Mouse (Mus musculus) intestine, embryonic 14.5 days (tissue): ENCODE data around the gene Hoxa5. TPM values are rescaled to one million over a fixed set of nuclear protein-coding genes. Genes with fewer than 3 reads are reported as not detected.
A peak's percentile ranks its signal among the peaks of the same experiment; 100 is the strongest.

Experiments
- ATAC-seq: fragments of 200-750 bp; cut with Nextera tagmentation; replicated peaks from 2 replicates; pipeline ENCODE4 v1.8.0; 2017; ENCODE audit warnings: low read depth, moderate number of reproducible peaks, moderate TSS enrichment, moderate library complexity; ENCODE audit not compliant: low FRiP score, low TSS enrichment
- DNase-seq: peaks from one replicate; pipeline ENCODE4 v3.0.0-alpha.2; 2018; ENCODE audit warnings: low spot score
- H3K27ac ChIP-seq: fragments of 300-500 bp; sonication (generic); 2 replicates; pipeline ENCODE4 v1.5.1; 2014; ENCODE audit warnings: low read depth, mild to moderate bottlenecking, control low read depth
- H3K27me3 ChIP-seq: fragments of 300-500 bp; sonication (generic); replicated peaks from 2 replicates; pipeline ENCODE4 v1.6.1; 2014; ENCODE audit warnings: low read length, control low read depth; ENCODE audit not compliant: control insufficient read depth, insufficient read depth
- H3K36me3 ChIP-seq: fragments of 300-500 bp; sonication (generic); 2 replicates; pipeline ENCODE4 v1.6.1; 2014; ENCODE audit warnings: low read length, control low read depth; ENCODE audit not compliant: control insufficient read depth, insufficient read depth
- H3K4me1 ChIP-seq: fragments of 300-500 bp; sonication (generic); replicated peaks from 2 replicates; pipeline ENCODE4 v1.6.1; 2014; ENCODE audit warnings: low read length, control low read depth, mixed read lengths; ENCODE audit not compliant: control insufficient read depth, insufficient read depth
- H3K4me2 ChIP-seq: fragments of 300-500 bp; sonication (generic); 2 replicates; pipeline ENCODE4 v1.6.1; 2014; ENCODE audit warnings: low read length
- H3K4me3 ChIP-seq: fragments of 300-500 bp; sonication (generic); 2 replicates; pipeline ENCODE4 v1.5.1; 2014; ENCODE audit warnings: low read depth, low read length, control low read depth, mixed read lengths
- H3K9ac ChIP-seq: fragments of 300-500 bp; sonication (generic); 2 replicates; pipeline ENCODE4 v1.6.1; 2014; ENCODE audit warnings: mild to moderate bottlenecking, low read length
- H3K9me3 ChIP-seq: fragments of 300-500 bp; sonication (generic); 2 replicates; pipeline ENCODE4 v1.6.1; 2016; ENCODE audit warnings: low read length, control low read depth; ENCODE audit not compliant: control insufficient read depth
- WGBS: fragments of 180-500 bp; shearing (Covaris S2); extraction: QIAGEN DNeasy Blood & Tissue Kit; methylation state at CpG from one replicate; pipeline ENCODE4 v1.1.7; 2014; 5-methylcytosine and 5-hydroxymethylcytosine counted together
- polyA plus RNA-seq: library from polyadenylated mRNA; unstranded; fragments of >200 nt; fragmentation: Nextera tagmentation; extraction: Ambion mirVana; gene quantifications from 2 replicates; pipeline ENCODE4 v1.2.1, GENCODE M21; 2014

The Hoxa5 gene
- polyA plus RNA-seq, 1 experiment from 2014 or later, result 34.1 TPM

GRCm38 (mm10) chr6:52190906-52191810 lies 13.2 kb downstream of the Hoxa5 start, which contains the start of gene Hoxa4:
Hoxa4 (minus strand) TSS chr6:52191753.
- under 1% methylated on average over 69 of the region's 102 CpGs for WGBS
- peak within 1 kb of the TSS; percentile 78 for H3K4me2 ChIP-seq
- no peaks in the 10 kb centered on the region for H3K27me3 ChIP-seq
- H3K4me1 ChIP-seq, result peaks cover 66% of the 10 kb centered on the region
- H3K4me3 ChIP-seq, result peak within 1 kb of the TSS; percentile 58
- peak within 1 kb of the TSS; percentile 91 for H3K9ac ChIP-seq
- peaks cover 3% of the 10 kb centered on the region; the same call in 1 of the 2 replicates for H3K36me3 ChIP-seq
- peak; percentile 29; the same call in 1 of the 2 replicates for ATAC-seq
- peak within 1 kb of the TSS; percentile 95 for H3K27ac ChIP-seq
- no peaks in the 10 kb centered on the region for H3K9me3 ChIP-seq
- no peak for DNase-seq

GRCm38 (mm10) chr6:52190410-52190809 lies 14.0 kb downstream of the Hoxa5 start:
- ATAC-seq (no peak), DNase-seq (peak; percentile 77)
- 6% methylated on average over 23 of the region's 23 CpGs for WGBS
- Histone ChIP-seq H3K4me2 (peak overlapping the region; percentile 78), H3K4me1 (peaks cover 67% of the 10 kb centered on the region), H3K9me3 (no peaks in the 10 kb centered on the region), H3K27me3 (no peaks in the 10 kb centered on the region), H3K9ac (peak overlapping the region; percentile 91), H3K36me3 (peaks cover 3% of the 10 kb centered on the region; the same call in 1 of the 2 replicates), H3K4me3 (peak overlapping the region; percentile 58), H3K27ac (peak overlapping the region; percentile 95)

DNA sequence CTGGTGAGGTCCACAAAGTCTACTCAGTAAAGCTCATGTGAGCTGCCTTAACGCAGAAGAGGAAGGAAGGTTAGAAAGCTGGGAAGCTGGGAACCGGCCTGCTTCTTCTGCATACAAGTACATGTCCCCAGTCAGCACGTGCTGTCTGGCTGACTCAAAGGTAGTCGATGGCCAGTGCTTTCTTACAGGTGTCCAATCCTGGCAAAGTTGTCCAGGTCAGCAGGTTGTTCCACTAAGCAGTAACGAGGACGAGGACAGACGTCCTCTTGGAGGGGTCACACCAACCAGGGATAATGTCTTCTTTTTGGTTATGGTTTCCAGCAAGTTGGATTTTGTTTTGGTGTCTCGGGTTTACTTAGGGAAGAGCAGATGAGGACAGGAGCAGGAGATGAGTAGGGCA lies 14.5 kb downstream of the Hoxa5 start:
- ATAC-seq, result no peak
- WGBS, result 26% methylated on average over 8 of the region's 8 CpGs
- peak overlapping the region; percentile 91 for H3K9ac ChIP-seq
- H3K9me3 ChIP-seq, result no peaks in the 10 kb centered on the region
- H3K36me3 ChIP-seq, result peaks cover 3% of the 10 kb centered on the region; the same call in 1 of the 2 replicates
- peaks cover 69% of the 10 kb centered on the region for H3K4me1 ChIP-seq
- peak overlapping the region; percentile 95 for H3K27ac ChIP-seq
- H3K27me3 ChIP-seq, result no peaks in the 10 kb centered on the region
- H3K4me2 ChIP-seq, result peak overlapping the region; percentile 78
- DNase-seq, result peak; percentile 77
- H3K4me3 ChIP-seq, result peak overlapping the region; percentile 58

GRCm38 (mm10) chr6:52189172-52189591 lies 15.2 kb downstream of the Hoxa5 start:
- peaks cover 3% of the 10 kb centered on the region; the same call in 1 of the 2 replicates for H3K36me3 ChIP-seq
- peak overlapping the region; percentile 95 for H3K27ac ChIP-seq
- peaks cover 69% of the 10 kb centered on the region for H3K4me1 ChIP-seq
- H3K9ac ChIP-seq, result peak overlapping the region; percentile 91
- WGBS, result 17% methylated on average over 5 of the region's 5 CpGs
- ATAC-seq (0 out of 2 replicates have a peak, but pooled peaks have one; percentile 11), DNase-seq (peak; percentile 73)
- peak overlapping the region; percentile 58 for H3K4me3 ChIP-seq
- H3K4me2 ChIP-seq, result peak overlapping the region; percentile 78
- H3K9me3 ChIP-seq, result no peaks in the 10 kb centered on the region
- no peaks in the 10 kb centered on the region for H3K27me3 ChIP-seq

GRCm38 (mm10) chr6:52186500-52186899 lies 17.9 kb downstream of the Hoxa5 start:
- no peak overlapping the region for H3K4me3 ChIP-seq
- ATAC-seq (no peak), DNase-seq (peak; percentile 50)
- no peaks in the 10 kb centered on the region for H3K9me3 ChIP-seq
- no peaks in the 10 kb centered on the region for H3K27me3 ChIP-seq
- H3K9ac ChIP-seq, result no peak overlapping the region
- H3K4me1 ChIP-seq, result peaks cover 76% of the 10 kb centered on the region
- peaks cover 8% of the 10 kb centered on the region; the same call in 1 of the 2 replicates for H3K36me3 ChIP-seq
- H3K27ac ChIP-seq, result no peak overlapping the region
- no peak overlapping the region for H3K4me2 ChIP-seq
- WGBS, result 61% methylated on average over 1 of the region's 1 CpGs

DNA sequence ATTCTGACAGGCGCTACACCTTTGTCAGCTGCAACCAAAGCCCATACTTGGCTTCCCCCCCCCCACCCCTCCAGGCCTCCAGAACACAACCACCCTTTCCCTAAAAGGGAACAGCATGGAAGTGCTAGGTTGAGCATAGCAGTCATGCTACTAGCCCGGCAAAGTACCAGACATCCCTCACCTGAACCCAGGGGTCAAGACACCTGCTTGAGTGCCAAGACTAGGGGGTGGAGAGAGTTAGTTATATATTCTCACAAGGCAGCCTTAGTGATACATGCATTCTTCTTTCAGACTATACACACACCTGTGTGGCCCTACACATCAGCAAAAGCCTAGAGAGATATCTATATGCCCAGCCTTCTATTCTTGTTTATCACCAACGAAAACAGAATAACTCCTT lies 18.6 kb downstream of the Hoxa5 start:
- H3K9me3 ChIP-seq, result no peaks in the 10 kb centered on the region
- H3K27me3 ChIP-seq, result no peaks in the 10 kb centered on the region
- ATAC-seq (no peak), DNase-seq (peak; percentile 54)
- 0 out of 2 replicates have a peak overlapping the region, but pooled peaks have one; percentile 69 for H3K27ac ChIP-seq
- peaks cover 82% of the 10 kb centered on the region for H3K4me1 ChIP-seq
- no peak overlapping the region for H3K4me3 ChIP-seq
- WGBS, result 39% methylated on average over 3 of the region's 3 CpGs
- H3K4me2 ChIP-seq, result peak overlapping the region; percentile 39
- peaks cover 8% of the 10 kb centered on the region; the same call in 1 of the 2 replicates for H3K36me3 ChIP-seq
- H3K9ac ChIP-seq, result no peak overlapping the region

- peaks cover 85% of the 10 kb centered on the region for H3K4me1 ChIP-seq
- no peak for ATAC-seq
- 0 out of 2 replicates have a peak overlapping the region, but pooled peaks have one; percentile 11 for H3K4me3 ChIP-seq
- H3K36me3 ChIP-seq, result peaks cover 8% of the 10 kb centered on the region; the same call in 1 of the 2 replicates
- 6% methylated on average over 19 of the region's 19 CpGs for WGBS
- H3K27me3 ChIP-seq, result no peaks in the 10 kb centered on the region
- H3K4me2 ChIP-seq, result peak overlapping the region; percentile 39
- peak overlapping the region; percentile 69 for H3K27ac ChIP-seq
- DNase-seq, result no peak
- H3K9me3 ChIP-seq, result no peaks in the 10 kb centered on the region
- peak overlapping the region; percentile 20; the same call in 1 of the 2 replicates for H3K9ac ChIP-seq
Observed at GRCm38 (mm10) chr6:52185222-52185621, 19.2 kb downstream of the Hoxa5 start.

- DNase-seq, result no peak
- 24% methylated on average over 6 of the region's 6 CpGs for WGBS
- no peak overlapping the region for H3K9ac ChIP-seq
Observed at GRCm38 (mm10) chr6:52184668-52185067, 19.7 kb downstream of the Hoxa5 start.

More at GRCm38 (mm10) chr6:52184668-52185067, 19.7 kb downstream of the Hoxa5 start:
- Histone ChIP-seq H3K4me2 (peak overlapping the region; percentile 39), H3K9me3 (no peaks in the 10 kb centered on the region), H3K27me3 (no peaks in the 10 kb centered on the region), H3K4me3 (no peak overlapping the region), H3K27ac (peak overlapping the region; percentile 69), H3K36me3 (peaks cover 9% of the 10 kb centered on the region; the same call in 1 of the 2 replicates), H3K4me1 (peaks cover 79% of the 10 kb centered on the region)
- no peak for ATAC-seq
